ENCODE assay signal across 15 mouse cellular contexts in the genomic region with DNA sequence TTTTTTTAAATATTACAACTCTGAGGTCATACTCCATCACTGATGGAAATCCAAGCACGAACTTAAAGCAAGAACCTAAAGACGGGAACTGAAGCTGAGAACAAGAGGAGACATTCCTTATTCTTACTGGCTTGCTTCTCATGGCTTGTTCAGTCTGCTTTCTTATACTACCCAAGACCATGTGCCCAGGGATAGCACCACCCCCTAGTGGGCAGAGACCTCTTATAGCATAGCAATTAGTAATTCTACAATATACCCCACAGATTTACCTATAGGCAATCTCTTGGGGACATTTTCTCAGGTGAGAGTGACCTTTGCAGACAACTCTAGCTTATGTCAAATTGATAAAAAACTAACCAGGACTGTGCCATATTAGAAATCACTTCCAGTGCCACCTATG.
DNase-seq lines count a peak whose midpoint lies in the region; ATAC-seq and TF ChIP-seq lines count a peak whose summit lies in the region.
"Had no signal": no experiment of that assay in that cellular context is flagged by ENCODE, and none has a peak within 500 bp of the region (broad histone marks: within the 10 kb centered on the region; RNA-seq: fewer than 3 reads in every experiment).

No protein-coding gene starts in this region.

- WGBS in heart, embryonic 10.5 days = 92% methylated on average over 2 of the region's 2 CpGs
- WGBS in lung, postnatal 0 days = 82% methylated on average over 2 of the region's 2 CpGs
- 89% methylated on average over 2 of the region's 2 CpGs for WGBS in hindbrain, embryonic 10.5 days

- no peak overlapping the region for H3K4me3 ChIP-seq in heart, embryonic 10.5 days
- H3K4me3 ChIP-seq in lung, postnatal 0 days (ENCODE audit: low read depth, low read length) = no peak overlapping the region
- no peak overlapping the region for H3K4me3 ChIP-seq in embryonic fibroblast, embryonic 13.5 days (ENCODE audit: insufficient read depth, low read length)
- H3K4me3 ChIP-seq in hindbrain, embryonic 10.5 days = no peak overlapping the region
- H3K4me3 ChIP-seq: embryonic facial prominence, embryonic 13.5 days; forebrain, embryonic 10.5 days; limb, embryonic 10.5 days had no signal

- H3K27me3 ChIP-seq in heart, embryonic 10.5 days (ENCODE audit: insufficient read depth, poor library complexity, severe bottlenecking) = no peaks in the 10 kb centered on the region
- H3K27me3 ChIP-seq in lung, postnatal 0 days (replicated peaks; ENCODE audit: insufficient read depth, low read length) = no peaks in the 10 kb centered on the region
- H3K27me3 ChIP-seq in hindbrain, embryonic 10.5 days (ENCODE audit: insufficient read depth, poor library complexity, severe bottlenecking) = no peaks in the 10 kb centered on the region
- H3K27me3 ChIP-seq: embryonic facial prominence, embryonic 13.5 days had no signal

- ATAC-seq in lung, postnatal 0 days = no peak

- peaks cover 12% of the 10 kb centered on the region for H3K4me1 ChIP-seq in heart, embryonic 10.5 days
- H3K4me1 ChIP-seq in lung, postnatal 0 days (ENCODE audit: insufficient read depth, low read depth, low read length) = no peaks in the 10 kb centered on the region
- H3K4me1 ChIP-seq in embryonic fibroblast, embryonic 13.5 days (ENCODE audit: control insufficient read depth, insufficient read depth, low read length) = peaks cover 7% of the 10 kb centered on the region; the same call in 1 of the 2 replicates
- peaks cover 6% of the 10 kb centered on the region; the same call in 1 of the 2 replicates for H3K4me1 ChIP-seq in hindbrain, embryonic 10.5 days (replicated peaks)
- H3K4me1 ChIP-seq: embryonic facial prominence, embryonic 13.5 days had no signal

- peak; percentile 30 for DNase-seq in heart, postnatal 4 days
- no peak for DNase-seq in heart, embryonic 10.5 days (ENCODE audit: low spot score)
- DNase-seq in lung, postnatal 0 days (ENCODE audit: low spot score) = no peak
- DNase-seq in lung, adult 18-20 months = no peak
- peak; percentile 12 for DNase-seq in ES-CJ7 (ENCODE audit: low read depth, low spot score)
- DNase-seq in hindbrain, embryonic 10.5 days (ENCODE audit: low spot score) = no peak
- DNase-seq: cerebellum, adult 11 months; layer of hippocampus, postnatal 36 days; right cerebral cortex, postnatal 4 days; thymus, adult 18-20 months had no signal

- H3K9me3 ChIP-seq in heart, embryonic 10.5 days = no peaks in the 10 kb centered on the region
- H3K9me3 ChIP-seq in lung, postnatal 0 days (ENCODE audit: low read length) = no peaks in the 10 kb centered on the region
- H3K9me3 ChIP-seq in hindbrain, embryonic 10.5 days = 0 out of 2 replicates have a peak, but pooled peaks cover 2% of the 10 kb centered on the region
- H3K9me3 ChIP-seq: embryonic facial prominence, embryonic 13.5 days; limb, embryonic 10.5 days had no signal

- H3K27ac ChIP-seq in heart, embryonic 10.5 days = no peak overlapping the region
- no peak overlapping the region for H3K27ac ChIP-seq in lung, postnatal 0 days (ENCODE audit: low read length)
- H3K27ac ChIP-seq in embryonic fibroblast, embryonic 13.5 days (ENCODE audit: insufficient read depth, low read length) = peak overlapping the region; percentile 40; the same call in 1 of the 2 replicates
- H3K27ac ChIP-seq in hindbrain, embryonic 10.5 days = no peak overlapping the region
- H3K27ac ChIP-seq: embryonic facial prominence, embryonic 13.5 days; forebrain, embryonic 10.5 days; limb, embryonic 10.5 days; liver, embryonic 14.5 days had no signal

- TF ChIP-seq CTCF in lung, postnatal 0 days (IDR thresholded peaks at IDR 0.05) = peak; percentile 41
- TF ChIP-seq CTCF in embryonic fibroblast, embryonic 13.5 days (IDR thresholded peaks at IDR 0.05; ENCODE audit: borderline replicate concordance, insufficient read depth, low read length) = no peak

- no peaks in the 10 kb centered on the region for H3K36me3 ChIP-seq in heart, embryonic 10.5 days
- no peaks in the 10 kb centered on the region for H3K36me3 ChIP-seq in lung, postnatal 0 days (ENCODE audit: insufficient read depth, low read length)
- no peaks in the 10 kb centered on the region for H3K36me3 ChIP-seq in hindbrain, embryonic 10.5 days
- H3K36me3 ChIP-seq: embryonic facial prominence, embryonic 13.5 days; forebrain, embryonic 10.5 days; limb, embryonic 10.5 days had no signal

- no peak for TF ChIP-seq POLR2A in embryonic fibroblast, embryonic 13.5 days (IDR thresholded peaks at IDR 0.05; ENCODE audit: low read depth, low read length)

- H3K4me2 ChIP-seq in lung, postnatal 0 days (replicated peaks; ENCODE audit: low read depth, low read length) = no peak overlapping the region
- H3K4me2 ChIP-seq: embryonic facial prominence, embryonic 13.5 days had no signal

- no peak for TF ChIP-seq EP300 in lung, postnatal 0 days (IDR thresholded peaks at IDR 0.05)

- no peak overlapping the region for H3K9ac ChIP-seq in lung, postnatal 0 days (replicated peaks; ENCODE audit: low read depth)
- H3K9ac ChIP-seq: embryonic facial prominence, embryonic 13.5 days; liver, embryonic 14.5 days had no signal

Comparison
In these comparisons a context has a peak if more than half of its experiments do, and no peak if none do; other contexts are left out.
1. DNase-seq: peak in heart, postnatal 4 days (single experiment) and ES-CJ7 (single experiment); none in heart, embryonic 10.5 days (single experiment), lung, postnatal 0 days (single experiment), lung, adult 18-20 months (0 of 2) and hindbrain, embryonic 10.5 days (single experiment).